Mouse (Mus musculus): ENCODE measurements around the gene Igsf8. TPM values are rescaled to one million over a fixed set of nuclear protein-coding genes. Genes with fewer than 3 reads are reported as not detected.

Igsf8 gene
- polyA plus RNA-seq, 1 experiment from 2014 or later = 45.4 TPM

DNA sequence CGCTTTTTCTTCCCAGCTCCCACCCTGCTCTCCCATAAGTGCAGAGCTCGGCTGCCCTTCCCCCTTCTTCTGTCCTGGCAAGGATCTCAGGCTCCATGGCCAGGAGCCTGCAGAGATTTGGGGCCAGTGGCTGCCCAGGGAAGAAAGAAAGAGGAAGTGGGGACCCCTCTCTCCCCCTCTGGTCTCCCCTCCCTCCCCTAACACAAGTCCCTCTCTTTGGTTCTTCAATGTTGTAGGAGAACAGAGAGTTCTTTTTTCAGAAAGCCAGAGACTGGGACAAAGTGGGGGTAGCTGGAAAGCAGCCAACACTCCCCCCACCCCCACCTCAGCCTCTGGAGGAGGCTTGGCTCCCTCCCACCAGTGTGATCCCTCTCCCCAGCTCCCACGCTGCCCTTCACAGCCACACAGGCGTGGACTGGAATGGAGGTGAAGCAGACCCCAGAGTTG is 34.3 kb downstream of the Igsf8 start:
- WGBS = 36% methylated on average over 4 of the region's 4 CpGs
- Histone ChIP-seq H3K36me3 (no peaks in the 10 kb centered on the region), H3K4me1 (peaks cover 41% of the 10 kb centered on the region), H3K27ac (peak overlapping the region; percentile 60), H3K9me3 (no peaks in the 10 kb centered on the region), H3K27me3 (no peaks in the 10 kb centered on the region), H3K4me2 (replicated peaks) (peak overlapping the region; percentile 21; the same call in 1 of the 2 replicates), H3K9ac (peak overlapping the region; percentile 7; the same call in 1 of the 2 replicates), H3K4me3 (no peak overlapping the region)
- ATAC-seq (ENCODE audit: insufficient number of reproducible peaks, insufficient read depth, low FRiP score, low TSS enrichment) = peak; percentile 48; the same call in 1 of the 2 replicates

DNA sequence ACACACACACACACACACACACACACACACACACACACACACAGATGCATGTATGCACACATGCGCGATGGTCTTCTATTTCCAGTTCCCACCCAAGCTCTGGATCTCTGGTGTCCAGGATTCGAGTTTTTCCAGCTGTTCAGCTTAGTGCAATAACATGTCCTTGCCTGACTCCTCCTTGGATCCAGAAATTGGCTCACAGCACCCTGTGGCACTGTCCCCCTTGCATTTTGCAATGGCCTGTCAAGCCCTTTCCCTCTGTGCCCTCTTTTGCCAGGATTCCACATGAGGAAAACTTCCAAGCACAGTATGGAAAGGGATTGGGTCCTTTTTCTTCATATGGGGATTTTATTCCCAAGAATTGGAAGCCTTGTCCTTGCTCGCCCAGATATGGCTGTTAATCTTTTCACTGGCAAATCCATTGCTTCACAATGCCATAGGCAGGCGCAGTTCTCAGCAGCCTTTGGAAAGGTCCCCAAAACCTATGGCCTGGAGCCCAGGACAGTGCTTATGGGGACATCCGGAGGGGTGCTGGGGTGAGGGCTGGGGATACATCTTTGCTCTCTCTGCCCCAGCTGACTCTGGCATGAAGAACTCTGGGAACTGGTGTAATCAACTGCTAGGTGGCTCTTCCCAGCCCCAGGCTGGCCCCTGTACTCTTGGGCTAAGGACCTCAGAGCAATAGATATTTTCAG is 35.5 kb downstream of the Igsf8 start:
- Histone ChIP-seq H3K36me3 (no peaks in the 10 kb centered on the region), H3K27me3 (no peaks in the 10 kb centered on the region), H3K4me2 (replicated peaks) (peak overlapping the region; percentile 33), H3K4me3 (peak overlapping the region; percentile 9), H3K9me3 (no peaks in the 10 kb centered on the region), H3K4me1 (peaks cover 47% of the 10 kb centered on the region), H3K9ac (0 out of 2 replicates have a peak overlapping the region, but pooled peaks have one; percentile 11), H3K27ac (0 out of 2 replicates have a peak overlapping the region, but pooled peaks have one; percentile 55)
- 83% methylated on average over 6 of the region's 6 CpGs for WGBS
- ATAC-seq (ENCODE audit: insufficient number of reproducible peaks, insufficient read depth, low FRiP score, low TSS enrichment) = no peak

DNA sequence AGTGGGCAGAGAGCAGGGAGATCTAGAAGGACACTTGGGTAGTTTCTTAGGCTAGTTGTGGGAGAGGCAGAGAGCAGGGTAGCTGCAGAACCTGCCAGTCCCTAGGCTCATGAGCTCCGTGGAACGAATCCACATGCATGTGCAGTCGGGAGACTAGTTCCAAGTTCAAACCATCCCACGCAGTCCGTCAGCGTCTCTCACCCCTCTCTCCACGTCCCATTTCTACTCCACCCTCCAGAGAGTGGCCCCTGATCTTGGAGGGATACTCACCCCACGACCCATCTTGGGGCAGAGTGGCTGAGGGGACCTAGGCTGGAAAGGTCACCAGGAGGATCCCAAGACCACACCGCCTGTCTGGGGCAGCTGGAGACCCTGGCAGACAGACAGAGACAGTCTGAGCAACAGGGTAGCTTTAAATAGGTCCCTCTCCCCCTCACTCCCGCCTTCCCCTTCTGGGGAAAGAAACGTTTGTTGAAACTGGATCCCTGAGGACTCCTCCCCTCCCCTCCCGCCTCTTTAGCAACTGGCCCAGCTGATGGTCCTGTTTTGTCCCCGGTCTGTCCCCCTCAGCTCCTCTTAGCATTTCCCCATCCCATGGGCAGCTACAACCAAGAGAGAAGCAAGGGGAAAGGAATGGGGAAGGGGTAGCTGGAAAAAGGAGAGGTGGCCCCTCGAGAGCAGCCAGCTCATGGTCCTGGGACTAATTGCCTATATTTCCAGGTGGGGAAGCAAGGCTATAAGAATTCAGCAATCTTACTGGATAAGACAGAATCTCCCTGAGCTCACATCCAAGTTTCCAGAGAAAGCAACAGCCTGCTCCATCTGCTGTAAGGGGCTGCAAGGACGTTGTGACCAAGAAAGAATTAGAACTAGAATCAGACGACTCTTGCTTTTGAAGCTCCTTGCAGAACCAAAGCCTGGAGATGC is 36.4 kb downstream of the Igsf8 start, which contains the start of gene Atp1a2:
TSS of gene Atp1a2 (minus strand) at position 454 of the 927 bp plus-strand sequence.
- no peaks in the 10 kb centered on the region for H3K36me3 ChIP-seq
- peaks cover 53% of the 10 kb centered on the region for H3K4me1 ChIP-seq
- 7% methylated on average over 16 of the region's 16 CpGs for WGBS
- H3K4me3 ChIP-seq = peak within 1 kb of the TSS; percentile 9
- H3K9ac ChIP-seq = 0 out of 2 replicates have a peak within 1 kb of the TSS, but pooled peaks have one; percentile 11
- no peaks in the 10 kb centered on the region for H3K27me3 ChIP-seq
- H3K27ac ChIP-seq = peak within 1 kb of the TSS; percentile 55
- 0 out of 2 replicates have a peak, but pooled peaks have one; percentile 25 for ATAC-seq (ENCODE audit: insufficient number of reproducible peaks, insufficient read depth, low FRiP score, low TSS enrichment)
- H3K9me3 ChIP-seq = no peaks in the 10 kb centered on the region
- H3K4me2 ChIP-seq (replicated peaks) = peak within 1 kb of the TSS; percentile 33

DNA sequence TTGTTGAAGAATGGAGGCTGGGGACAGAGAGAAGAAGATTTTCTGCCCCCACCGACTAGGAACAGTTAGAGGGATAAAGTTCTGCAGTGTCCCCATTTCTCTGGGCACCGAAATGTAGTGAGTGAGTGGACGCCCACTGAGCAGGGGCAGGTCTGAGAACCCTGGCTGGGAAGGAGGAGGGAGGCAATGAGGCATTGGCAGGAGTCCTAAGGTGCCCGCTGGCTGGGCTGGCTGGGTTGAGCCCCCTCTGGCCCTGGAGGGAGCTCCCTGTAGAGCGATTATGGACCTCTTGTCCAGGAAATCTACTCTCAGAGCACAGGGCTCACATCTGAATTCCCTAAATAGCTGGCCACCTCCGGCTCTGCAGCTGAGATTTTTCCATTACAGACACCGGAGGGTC is 38.1 kb downstream of the Igsf8 start:
- H3K4me2 ChIP-seq (replicated peaks) = no peak overlapping the region
- WGBS = 61% methylated on average over 7 of the region's 7 CpGs
- H3K27me3 ChIP-seq = no peaks in the 10 kb centered on the region
- no peaks in the 10 kb centered on the region for H3K36me3 ChIP-seq
- H3K27ac ChIP-seq = no peak overlapping the region
- no peak for ATAC-seq (ENCODE audit: insufficient number of reproducible peaks, insufficient read depth, low FRiP score, low TSS enrichment)
- H3K9me3 ChIP-seq = no peaks in the 10 kb centered on the region
- no peak overlapping the region for H3K4me3 ChIP-seq
- H3K4me1 ChIP-seq = peaks cover 56% of the 10 kb centered on the region
- no peak overlapping the region for H3K9ac ChIP-seq

DNA sequence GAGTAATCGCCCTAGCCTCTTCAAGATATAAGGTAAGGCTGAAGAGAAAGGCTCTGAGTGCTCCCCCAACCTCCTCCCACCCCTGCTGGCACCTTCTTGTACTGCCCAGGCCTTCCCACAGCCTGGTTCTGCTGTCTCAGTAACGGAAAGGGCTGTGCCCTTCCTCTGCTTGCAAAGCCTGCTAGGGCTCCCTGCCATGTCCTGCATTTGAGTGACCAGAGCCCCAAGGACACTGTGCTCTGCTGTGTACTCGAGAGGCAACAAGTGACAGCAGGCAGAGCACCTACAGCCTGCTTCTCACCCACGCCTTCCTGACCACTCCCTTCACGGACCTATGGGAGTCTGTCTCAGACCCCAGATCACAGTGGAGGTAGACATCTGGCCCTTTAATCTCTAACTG is 38.8 kb downstream of the Igsf8 start:
- Histone ChIP-seq H3K9ac (no peak overlapping the region), H3K36me3 (no peaks in the 10 kb centered on the region), H3K27ac (no peak overlapping the region), H3K27me3 (no peaks in the 10 kb centered on the region), H3K4me2 (replicated peaks) (no peak overlapping the region), H3K9me3 (no peaks in the 10 kb centered on the region), H3K4me1 (peaks cover 55% of the 10 kb centered on the region), H3K4me3 (no peak overlapping the region)
- whole genome bisulfite sequencing = 67% methylated on average over 5 of the region's 5 CpGs
- ATAC-seq (ENCODE audit: insufficient number of reproducible peaks, insufficient read depth, low FRiP score, low TSS enrichment) = no peak

DNA sequence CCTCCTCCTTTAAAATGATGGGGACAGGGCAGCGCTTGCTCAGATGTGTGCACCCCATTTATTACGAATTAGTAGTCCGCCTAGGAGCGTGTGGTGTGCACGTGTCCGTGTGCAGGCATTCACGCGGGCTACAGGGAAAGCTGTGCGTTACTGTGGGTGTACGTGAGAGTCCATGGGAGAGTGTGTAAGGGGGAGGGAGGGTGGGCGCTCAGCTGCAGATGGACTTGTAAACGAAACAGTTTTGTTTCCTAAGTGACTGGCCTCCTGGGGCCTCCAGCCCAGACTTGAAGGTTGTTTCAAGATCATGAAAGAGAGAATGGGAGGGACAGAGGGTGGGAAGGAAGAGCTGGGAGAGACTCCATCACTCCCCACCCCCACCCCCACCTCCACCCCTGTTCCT is 39.7 kb downstream of the Igsf8 start:
- no peak overlapping the region for H3K4me2 ChIP-seq (replicated peaks)
- H3K9me3 ChIP-seq = no peaks in the 10 kb centered on the region
- H3K9ac ChIP-seq = no peak overlapping the region
- 35% methylated on average over 12 of the region's 12 CpGs for WGBS
- H3K27me3 ChIP-seq = no peaks in the 10 kb centered on the region
- no peak overlapping the region for H3K4me3 ChIP-seq
- H3K36me3 ChIP-seq = no peaks in the 10 kb centered on the region
- 0 out of 2 replicates have a peak, but pooled peaks have one; percentile 20 for ATAC-seq (ENCODE audit: insufficient number of reproducible peaks, insufficient read depth, low FRiP score, low TSS enrichment)
- H3K4me1 ChIP-seq = peaks cover 46% of the 10 kb centered on the region
- no peak overlapping the region; the same call in 1 of the 2 replicates for H3K27ac ChIP-seq

DNA sequence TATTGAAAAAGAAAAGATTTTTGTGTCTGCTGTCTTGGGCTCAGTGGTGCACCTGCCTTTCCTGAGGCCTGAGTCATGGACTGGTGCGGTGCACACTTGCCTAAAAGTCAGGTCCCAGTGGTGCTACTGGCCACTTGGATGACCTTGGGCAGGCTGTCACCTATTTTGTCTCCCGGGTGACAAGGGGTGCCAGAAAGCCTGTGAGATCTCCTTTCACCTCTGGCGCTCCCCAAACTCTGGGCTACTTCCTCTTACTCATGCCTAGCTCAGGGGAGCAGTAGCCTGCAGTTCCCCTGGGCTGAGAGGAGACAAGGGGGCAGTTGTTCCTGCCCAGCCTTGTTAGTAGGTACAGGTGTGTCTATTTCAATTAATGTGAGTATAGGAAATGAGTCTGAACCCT is 40.9 kb downstream of the Igsf8 start:
- Histone ChIP-seq H3K9ac (no peak overlapping the region), H3K4me1 (peaks cover 37% of the 10 kb centered on the region), H3K9me3 (no peaks in the 10 kb centered on the region), H3K27me3 (no peaks in the 10 kb centered on the region), H3K36me3 (no peaks in the 10 kb centered on the region), H3K27ac (no peak overlapping the region), H3K4me2 (replicated peaks) (no peak overlapping the region), H3K4me3 (no peak overlapping the region)
- no peak for ATAC-seq (ENCODE audit: insufficient number of reproducible peaks, insufficient read depth, low FRiP score, low TSS enrichment)
- 51% methylated on average over 3 of the region's 3 CpGs for WGBS

DNA sequence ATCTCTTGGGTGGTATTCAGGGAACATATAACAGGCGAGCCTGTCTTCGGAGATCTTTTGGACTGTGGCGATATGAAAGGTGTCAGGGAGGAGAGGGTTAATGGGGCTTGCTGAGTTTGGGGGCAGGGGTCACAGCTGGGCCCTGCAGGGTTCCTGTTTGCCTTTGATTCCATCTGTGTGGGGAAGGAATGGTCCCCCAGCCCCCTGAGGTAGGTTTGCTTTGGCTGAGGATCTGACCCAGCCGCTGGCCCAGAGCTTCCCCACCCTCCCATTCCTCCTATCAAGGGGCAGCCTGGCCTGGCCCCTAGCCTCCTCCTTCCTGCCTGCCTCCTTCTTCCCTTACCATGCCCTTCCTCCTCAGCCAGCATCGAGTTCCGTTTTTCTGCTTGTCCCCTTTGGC is 41.4 kb downstream of the Igsf8 start:
- Histone ChIP-seq H3K4me1 (peaks cover 32% of the 10 kb centered on the region), H3K9ac (0 out of 2 replicates have a peak overlapping the region, but pooled peaks have one; percentile 8), H3K27me3 (no peaks in the 10 kb centered on the region), H3K4me2 (replicated peaks) (no peak overlapping the region), H3K9me3 (no peaks in the 10 kb centered on the region), H3K36me3 (no peaks in the 10 kb centered on the region), H3K4me3 (no peak overlapping the region), H3K27ac (no peak overlapping the region)
- no peak for ATAC-seq (ENCODE audit: insufficient number of reproducible peaks, insufficient read depth, low FRiP score, low TSS enrichment)
- 9% methylated on average over 6 of the region's 6 CpGs for WGBS

DNA sequence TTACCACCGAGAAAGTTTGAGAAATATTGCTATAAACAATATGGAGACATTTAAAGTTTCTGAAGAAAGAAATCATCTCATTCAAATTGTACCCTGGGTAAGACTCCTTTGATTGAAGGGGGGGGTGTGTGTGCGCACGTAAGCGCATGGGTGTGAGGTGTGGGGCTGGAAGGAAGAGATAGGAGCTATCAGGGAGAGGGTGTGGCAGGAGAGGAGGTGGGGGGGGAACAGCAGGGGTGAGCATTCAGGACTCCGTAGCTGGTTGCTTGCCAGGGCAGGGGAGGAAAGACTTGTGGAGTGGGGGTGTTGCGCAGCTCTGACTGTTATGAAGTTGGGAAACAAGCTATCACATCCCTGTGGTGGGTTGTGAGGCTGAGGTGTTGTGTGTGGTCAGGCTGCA is 43.0 kb downstream of the Igsf8 start:
- no peak overlapping the region for H3K4me3 ChIP-seq
- H3K4me1 ChIP-seq = peaks cover 27% of the 10 kb centered on the region
- H3K27me3 ChIP-seq = no peaks in the 10 kb centered on the region
- no peak overlapping the region for H3K9ac ChIP-seq
- H3K4me2 ChIP-seq (replicated peaks) = no peak overlapping the region
- no peak overlapping the region for H3K27ac ChIP-seq
- H3K9me3 ChIP-seq = no peaks in the 10 kb centered on the region
- WGBS = 73% methylated on average over 6 of the region's 6 CpGs
- no peak for ATAC-seq (ENCODE audit: insufficient number of reproducible peaks, insufficient read depth, low FRiP score, low TSS enrichment)
- no peaks in the 10 kb centered on the region for H3K36me3 ChIP-seq

DNA sequence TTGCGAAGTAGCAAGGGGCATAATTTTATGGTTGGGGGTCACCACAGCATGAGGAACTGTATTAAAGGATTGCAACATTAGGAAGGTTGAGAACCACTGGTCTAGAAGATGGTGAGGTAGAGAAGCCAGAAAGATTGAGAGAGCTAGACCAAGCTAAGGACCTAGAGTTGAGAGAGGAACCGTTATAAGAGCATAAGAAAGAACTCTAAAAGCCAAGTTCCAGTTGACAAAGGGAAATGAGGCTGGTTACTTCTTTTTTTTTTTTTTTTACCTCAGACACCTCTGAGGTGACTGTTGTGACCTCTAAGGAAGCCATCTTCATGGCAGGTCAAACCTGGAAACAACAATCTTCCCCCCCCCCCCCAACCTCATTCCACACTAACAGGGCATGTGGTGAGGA is 43.7 kb downstream of the Igsf8 start:
- ATAC-seq (ENCODE audit: insufficient number of reproducible peaks, insufficient read depth, low FRiP score, low TSS enrichment) = no peak
- no peaks in the 10 kb centered on the region for H3K36me3 ChIP-seq
- no peak overlapping the region for H3K4me2 ChIP-seq (replicated peaks)
- no peak overlapping the region for H3K9ac ChIP-seq
- no peaks in the 10 kb centered on the region for H3K27me3 ChIP-seq
- H3K4me3 ChIP-seq = no peak overlapping the region
- no peaks in the 10 kb centered on the region for H3K9me3 ChIP-seq
- H3K4me1 ChIP-seq = peaks cover 26% of the 10 kb centered on the region
- no peak overlapping the region for H3K27ac ChIP-seq
- WGBS = 93% methylated on average over 2 of the region's 2 CpGs

DNA sequence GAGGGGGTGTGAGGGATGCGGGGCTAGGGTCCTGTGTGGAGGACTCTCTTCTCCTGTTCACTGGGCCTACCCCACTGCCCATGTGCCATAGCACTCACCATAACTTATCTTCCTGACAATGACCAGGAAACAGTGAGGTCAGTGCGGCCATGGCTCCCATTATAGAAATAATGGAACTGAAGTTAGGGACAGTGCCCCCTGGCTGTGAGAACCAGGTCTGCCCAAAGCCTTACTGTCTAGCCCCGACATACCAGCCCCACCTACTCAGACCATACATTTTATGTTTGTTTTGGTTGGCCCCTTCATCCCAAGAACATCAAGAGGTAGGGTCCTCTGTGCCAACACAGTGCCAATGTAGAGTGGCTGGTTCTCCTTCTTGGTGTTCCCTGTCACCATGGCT is 44.2 kb downstream of the Igsf8 start:
- Histone ChIP-seq H3K4me1 (peaks cover 22% of the 10 kb centered on the region), H3K27me3 (no peaks in the 10 kb centered on the region), H3K4me2 (replicated peaks) (no peak overlapping the region), H3K9me3 (no peaks in the 10 kb centered on the region), H3K4me3 (no peak overlapping the region), H3K9ac (no peak overlapping the region), H3K36me3 (no peaks in the 10 kb centered on the region), H3K27ac (no peak overlapping the region)
- WGBS = 80% methylated on average over 3 of the region's 3 CpGs
- no peak for ATAC-seq (ENCODE audit: insufficient number of reproducible peaks, insufficient read depth, low FRiP score, low TSS enrichment)
